Mouse (Mus musculus): ENCODE data around the gene Sox5.

Gene Sox5

DNA sequence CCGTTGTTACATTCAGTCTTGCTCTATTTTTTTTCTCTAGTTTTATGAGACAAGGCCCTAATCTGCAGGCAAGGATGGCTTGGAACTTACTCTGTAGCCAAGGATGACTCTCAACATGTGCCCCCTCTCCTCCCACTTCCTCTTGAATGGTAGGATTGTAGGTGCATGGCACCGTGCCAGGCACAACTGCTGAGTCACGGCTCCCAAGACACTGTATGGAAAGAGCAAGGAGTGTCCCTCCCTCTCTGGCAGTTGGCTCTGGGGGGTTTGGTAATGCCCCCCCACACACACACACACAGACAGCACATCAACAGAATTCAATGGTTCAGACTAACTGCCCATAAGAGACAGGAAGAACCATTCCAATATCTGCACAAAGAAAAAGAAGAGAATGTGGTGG lies 693.5 kb downstream of the Sox5 start:
- no peak for DNase-seq (ENCODE audit: low spot score)

DNA sequence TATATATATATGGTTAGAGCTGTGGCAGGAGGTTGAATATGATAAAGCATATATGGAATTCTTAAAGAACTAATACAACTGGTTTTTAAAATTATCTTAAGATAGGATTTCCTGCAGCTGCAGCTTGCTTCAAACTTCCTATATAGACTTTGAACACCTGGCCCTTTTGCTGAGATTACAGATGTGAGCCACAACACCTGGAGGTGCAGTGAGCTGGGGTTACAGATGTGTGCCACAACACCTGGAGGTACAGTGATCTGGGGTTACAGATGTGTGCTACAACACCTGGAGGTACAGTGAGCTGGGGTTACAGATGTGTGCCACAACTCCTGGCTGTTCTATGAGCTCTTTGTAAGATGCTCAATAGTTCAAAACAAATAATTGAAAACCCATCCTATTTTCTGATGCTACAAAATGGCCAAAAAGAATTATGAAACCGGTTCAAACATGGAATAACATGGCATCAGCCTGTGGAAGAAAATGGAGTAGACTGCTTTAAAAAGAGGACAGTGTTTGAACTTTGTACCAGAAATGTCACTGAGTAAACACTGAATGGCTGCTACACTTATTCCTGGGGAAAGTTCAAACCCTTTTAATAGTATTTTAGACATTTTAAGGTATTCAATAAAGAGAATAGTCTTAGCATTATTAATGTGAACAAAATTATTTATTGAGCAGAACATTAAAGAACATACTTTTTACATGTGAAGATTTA lies 695.5 kb downstream of the Sox5 start:
- no peak for DNase-seq (ENCODE audit: low spot score)

DNA sequence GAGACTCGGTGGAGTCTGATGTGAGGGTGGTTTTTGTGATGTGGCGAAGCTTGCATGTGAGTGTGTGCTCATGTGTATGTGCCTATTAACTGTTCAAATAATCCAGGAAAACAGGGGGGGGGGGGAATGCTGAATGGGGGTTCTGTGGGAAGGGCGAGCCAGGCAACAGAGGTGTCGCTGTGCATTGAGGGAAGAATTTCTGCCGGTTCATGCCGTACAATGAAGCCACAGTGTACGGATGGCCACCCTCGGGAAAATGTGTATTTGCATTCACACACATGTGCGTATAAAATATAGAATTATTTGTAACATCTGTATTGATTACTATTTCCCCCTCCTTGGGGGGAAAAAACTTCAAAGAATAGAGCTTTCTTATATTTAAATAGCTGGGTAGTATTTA lies 699.5 kb downstream of the Sox5 start:
- no peak for DNase-seq (ENCODE audit: low spot score)

DNA sequence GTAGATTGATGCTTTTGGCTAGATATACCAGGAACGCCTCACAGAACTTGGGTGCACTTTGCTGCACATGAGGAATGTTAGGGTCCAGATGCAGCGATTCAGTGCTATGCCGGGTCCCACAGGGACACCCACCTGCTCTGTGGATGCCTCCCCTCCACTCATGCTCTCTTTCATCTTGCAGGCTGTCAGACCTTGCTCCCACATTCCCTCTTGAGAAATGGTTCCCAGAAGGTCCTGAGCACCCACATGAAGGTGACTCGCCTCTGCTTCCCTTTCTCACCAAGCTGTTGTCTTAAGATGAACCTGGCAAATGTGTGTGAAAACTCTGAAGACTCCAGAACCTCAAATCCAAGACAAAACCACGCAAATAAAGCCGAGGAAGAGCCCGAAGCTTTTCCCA lies 704.0 kb downstream of the Sox5 start:
- DNase-seq (ENCODE audit: low spot score) = no peak

DNA sequence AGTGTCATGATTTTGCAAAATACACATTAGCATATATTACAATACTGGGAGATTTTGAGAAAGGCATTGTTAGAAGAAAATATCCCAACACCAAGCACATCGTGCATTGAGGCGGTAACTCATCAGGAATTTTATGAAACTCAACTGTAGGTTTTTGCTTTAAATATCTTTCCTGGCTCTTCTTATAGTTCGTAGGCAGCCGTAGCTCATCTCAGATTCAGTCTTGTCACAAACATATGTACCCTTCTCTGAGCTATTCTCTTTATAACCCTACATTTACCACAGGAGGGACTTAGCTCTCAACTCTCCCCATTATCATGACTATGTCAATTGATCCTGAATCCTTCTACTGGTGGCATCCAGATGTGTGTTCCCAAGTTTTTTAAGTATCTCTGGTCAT lies 705.4 kb downstream of the Sox5 start:
- no peak for DNase-seq (ENCODE audit: low spot score)

DNA sequence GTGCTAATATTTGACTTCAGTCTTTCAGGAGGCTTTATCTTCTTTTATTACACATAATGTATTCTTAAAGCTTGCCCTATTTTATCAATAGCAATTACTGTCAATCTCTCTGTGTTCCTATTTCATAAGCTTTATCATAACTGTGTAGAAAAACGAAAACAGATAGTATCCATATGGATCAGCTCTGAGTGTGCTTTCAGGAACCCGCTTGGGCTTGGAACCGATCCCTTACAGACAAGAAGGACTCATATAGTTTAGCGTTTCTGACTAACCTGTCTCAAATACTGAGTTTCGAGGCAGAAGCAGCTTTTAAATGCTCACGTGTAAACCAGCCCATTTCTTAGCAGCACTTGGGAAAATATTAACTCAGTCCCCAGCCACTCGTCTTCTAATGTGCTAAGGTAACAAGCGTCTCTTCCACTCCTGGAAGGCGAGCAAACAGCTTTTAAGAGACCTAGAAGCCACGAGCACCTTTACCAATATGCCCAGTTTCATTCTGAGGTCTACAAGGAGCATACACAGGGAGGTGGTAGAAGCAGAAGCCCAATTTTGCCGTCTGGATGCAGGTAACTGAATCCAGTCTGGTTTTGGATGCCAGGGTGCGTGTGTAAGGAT lies 706.3 kb downstream of the Sox5 start:
- DNase-seq (ENCODE audit: low spot score) = no peak

DNA sequence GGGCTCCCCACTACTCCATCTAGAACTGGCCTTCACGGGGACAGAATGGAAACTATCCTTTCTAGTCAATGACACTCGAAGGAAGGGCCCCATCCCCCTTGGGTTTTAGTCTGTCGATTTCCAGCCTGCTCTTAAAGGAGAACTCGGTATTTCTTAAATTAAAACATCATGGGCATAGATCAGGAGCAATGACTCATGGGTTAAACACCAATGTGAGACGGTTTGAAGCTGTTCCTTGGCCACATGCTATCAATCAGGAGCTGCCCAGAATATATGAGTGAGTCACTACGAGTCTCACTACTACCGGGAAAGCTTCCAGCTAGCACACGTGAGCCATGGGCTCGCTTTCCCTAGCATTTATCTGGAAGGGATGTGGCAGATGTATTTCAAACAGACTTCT lies 707.0 kb downstream of the Sox5 start:
- DNase-seq (ENCODE audit: low spot score) = no peak

DNA sequence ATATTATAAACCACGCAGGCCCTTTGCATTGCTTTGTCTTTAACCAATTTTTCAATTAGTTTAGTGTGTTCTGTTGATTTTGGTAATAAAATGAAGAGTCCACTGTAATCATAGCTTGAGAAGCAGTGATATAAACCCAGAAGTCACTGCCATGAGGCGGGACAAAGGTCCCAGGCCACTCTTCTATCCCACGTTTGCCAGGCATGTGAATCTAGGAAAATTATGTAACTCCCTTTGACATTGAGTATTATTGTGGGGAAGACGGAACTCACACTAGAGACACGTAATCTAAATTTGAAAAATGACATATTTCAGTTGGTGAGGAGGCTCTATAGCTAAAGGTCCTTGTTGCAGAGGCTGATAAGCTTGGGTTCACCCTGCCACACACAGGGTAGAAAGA lies 711.3 kb downstream of the Sox5 start:
- DNase-seq (ENCODE audit: low spot score) = no peak

DNA sequence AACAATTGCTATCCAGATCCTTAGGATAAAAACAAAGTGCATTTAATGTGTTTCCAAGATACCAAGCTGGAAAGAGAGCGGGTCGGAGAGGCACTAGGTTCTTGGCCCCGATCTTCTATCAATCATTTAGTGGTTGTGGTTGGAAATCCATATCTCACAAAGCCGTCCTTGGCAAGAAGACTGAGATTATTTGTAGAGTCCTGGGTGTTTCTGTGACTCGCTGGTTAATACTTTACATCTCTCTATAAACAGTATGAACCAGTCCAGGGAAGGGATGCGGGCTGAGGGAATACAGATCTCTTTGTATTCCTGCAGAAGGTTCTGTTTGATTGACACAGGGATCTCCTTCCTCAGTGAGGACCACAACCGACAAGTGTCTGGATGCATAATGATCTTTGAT lies 714.3 kb downstream of the Sox5 start:
- no peak for DNase-seq (ENCODE audit: low spot score)

DNA sequence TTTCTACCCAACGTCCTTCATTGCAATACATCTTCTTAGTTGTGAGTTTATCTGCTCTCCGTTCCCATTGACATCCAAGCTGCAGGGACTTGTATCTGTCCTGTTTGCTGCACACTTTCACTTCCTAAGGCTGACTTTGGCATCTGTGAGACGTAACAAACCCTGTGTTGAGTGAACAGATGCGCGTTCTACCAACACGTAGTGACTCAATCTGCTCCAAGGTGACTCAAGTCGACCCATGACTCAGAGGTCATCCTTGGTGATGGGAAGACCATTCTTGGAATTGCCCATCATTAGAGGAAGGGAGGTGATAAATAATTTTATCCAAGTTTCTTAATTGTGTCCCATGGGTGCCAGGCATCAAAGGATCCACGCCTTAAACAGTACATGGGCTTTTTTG lies 719.3 kb downstream of the Sox5 start:
- no peak for DNase-seq (ENCODE audit: low spot score)

DNA sequence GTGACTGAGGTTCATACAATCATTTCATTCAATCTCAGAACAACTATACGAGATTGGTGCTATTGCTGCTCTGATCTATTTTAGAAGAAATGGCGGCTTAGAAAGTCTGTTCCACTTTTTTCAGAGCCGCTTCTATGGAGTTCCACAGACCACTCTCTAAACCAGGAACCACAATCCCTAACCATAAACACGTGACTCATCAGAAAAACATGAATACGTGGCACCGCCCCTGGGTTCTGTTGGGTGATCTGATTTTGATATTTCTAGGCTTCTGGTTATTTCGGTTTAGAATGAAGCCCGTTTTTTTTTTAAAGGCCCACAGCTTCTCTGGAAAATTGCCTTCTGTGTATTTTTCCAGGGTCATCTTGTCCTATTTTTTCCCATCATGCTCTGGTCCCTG lies 720.0 kb downstream of the Sox5 start:
- no peak for DNase-seq (ENCODE audit: low spot score)

DNA sequence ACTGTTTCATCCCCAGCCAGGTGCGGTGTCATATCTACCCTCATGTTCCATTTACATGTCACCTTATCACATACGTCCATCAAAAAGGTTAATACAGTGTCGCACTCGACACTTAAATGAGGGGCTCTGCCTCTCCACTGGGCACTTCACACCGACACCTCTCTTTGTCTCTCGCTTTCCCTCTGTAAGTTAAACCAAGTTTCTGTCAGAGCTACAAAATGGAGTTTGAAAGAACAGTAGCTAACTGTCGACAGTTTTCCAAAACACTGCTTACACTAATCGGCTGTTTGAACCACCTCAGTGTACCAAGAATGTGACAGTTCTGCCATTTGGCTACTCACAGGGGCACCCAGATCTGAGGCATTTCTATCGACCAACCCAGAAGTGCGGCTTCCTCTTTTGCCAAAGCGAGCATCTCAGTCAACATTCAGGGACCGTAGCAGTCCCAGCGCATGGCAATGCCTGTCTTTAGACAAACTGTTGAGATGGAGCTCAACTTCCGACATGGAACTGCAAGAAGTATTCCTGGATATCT lies 724.6 kb downstream of the Sox5 start:
- DNase-seq (ENCODE audit: low spot score) = no peak

DNA sequence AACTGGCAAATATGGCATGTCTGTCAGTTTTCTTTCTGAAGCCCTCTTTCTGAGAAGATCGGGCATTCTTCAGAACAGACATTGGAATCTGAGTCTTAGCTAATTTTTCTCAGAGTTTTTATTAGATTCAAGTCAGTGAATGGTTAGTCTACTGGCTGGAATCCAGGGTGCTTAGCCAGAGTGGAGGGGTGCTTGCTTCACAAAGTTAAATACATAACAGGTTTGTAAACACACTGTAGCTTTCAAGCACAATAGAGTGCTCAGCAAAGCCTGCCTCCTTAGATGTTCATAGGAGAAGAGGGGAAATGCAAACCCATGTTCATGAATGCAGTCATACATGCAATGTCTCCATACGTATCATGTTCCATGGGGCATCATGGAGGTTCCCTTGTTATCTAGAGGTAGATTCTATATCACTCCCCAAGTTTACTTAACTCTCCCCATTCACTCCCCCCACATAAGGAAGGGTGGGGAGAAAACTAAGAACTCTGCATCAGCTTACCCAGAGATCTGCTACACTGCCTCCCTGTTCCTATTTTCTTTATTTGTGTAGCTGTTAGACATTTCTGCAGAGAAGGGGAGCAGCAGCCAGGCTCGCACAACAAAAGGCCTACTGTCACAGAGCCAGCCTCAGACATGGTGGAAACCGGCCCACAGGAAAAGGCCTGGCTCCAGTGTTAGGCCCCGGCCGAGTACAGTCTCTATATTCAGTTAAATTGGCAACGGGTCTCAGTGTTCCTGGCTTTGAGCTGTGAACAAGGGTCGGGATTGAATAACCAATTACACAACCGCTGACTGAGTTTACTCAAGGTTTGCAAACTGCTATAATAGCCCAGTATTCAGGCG lies 725.3 kb downstream of the Sox5 start:
- DNase-seq (ENCODE audit: low spot score) = no peak

DNA sequence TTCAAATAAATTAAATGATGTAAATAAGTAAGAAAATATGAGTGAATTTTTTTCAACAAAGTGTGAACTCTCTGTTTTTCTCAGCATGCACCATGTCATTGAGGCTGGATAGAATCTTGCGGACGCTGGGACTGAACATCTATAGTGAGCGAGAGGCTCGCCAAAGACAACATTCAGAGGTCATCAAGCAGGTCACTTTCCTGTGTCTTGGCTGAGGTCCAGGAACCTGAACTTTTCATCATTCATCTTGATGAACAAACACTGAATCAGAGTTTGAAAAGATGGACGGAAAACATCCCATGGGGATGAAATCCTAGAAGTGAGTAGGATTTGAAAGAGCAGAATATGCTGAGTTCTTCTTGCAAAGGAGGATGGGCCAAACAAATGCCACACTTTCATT lies 729.3 kb downstream of the Sox5 start:
- no peak for DNase-seq (ENCODE audit: low spot score)

DNA sequence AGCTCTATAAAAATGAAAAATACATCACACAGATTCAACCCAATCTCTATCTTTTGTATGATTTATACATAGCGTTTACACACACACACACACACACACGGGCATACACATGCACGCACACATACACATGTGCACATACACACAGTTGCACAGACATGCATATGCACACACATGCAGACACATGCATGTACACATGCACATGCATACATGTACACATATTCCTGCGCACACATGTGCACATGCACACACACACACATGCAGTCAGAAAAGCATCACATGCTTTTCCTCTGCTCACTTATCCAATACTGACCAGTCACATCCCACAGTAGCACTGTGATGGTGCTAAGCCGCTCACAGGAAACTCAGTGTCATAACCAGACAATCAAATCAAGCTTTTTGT lies 730.5 kb downstream of the Sox5 start:
- no peak for DNase-seq (ENCODE audit: low spot score)

DNA sequence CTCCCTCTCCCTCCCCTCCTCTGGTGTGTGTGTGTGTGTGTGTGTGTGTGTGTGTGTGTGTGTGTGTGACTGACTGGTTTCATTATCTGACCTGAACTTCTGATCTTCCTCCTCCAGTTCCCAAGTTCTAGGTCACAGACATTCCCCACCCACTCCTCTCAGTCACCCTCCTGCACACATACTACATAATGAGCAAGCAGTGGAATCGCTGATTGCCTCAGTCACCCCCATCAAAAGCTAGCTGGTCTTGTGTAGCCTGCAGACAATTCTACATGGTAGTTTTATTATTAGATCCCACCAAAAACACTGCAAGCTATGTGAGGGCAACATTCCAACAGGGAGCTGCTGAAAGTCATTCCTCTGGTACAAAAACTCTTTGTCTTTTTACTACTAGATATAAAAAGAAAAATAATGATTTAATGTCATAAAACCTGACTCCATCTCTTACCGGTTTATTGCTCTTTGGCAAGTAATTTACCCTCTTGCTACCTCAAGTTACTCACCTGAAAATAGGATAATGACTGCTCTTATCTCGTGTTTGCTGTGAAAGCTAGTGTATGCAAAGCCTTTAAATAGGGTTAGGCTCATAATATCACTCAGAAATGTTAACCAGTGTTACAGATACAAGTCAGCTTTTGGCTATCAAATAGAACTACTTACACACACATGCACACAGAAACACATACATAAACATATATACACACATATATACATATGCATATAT lies 733.4 kb downstream of the Sox5 start:
- DNase-seq (ENCODE audit: low spot score) = no peak

DNA sequence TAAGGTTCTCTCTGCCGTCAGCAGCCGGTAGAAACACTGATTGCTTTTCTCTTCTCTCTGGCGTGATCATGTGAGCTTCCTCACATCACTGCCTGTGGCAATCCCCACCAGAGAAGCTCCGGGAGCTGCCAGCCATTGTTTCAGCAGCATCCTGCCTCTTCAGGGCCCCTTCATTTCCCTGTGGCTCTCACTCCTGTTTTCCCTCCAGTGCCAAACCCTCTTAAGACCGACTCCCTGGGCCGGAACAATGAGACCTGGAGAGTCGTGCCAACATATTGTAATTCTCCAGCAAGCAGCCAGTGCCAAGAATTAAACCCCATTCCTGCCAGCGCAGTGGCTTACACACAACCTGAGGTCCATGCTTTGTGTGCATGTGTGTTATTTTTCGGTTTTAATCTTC lies 736.3 kb downstream of the Sox5 start:
- DNase-seq (ENCODE audit: low spot score) = no peak

DNA sequence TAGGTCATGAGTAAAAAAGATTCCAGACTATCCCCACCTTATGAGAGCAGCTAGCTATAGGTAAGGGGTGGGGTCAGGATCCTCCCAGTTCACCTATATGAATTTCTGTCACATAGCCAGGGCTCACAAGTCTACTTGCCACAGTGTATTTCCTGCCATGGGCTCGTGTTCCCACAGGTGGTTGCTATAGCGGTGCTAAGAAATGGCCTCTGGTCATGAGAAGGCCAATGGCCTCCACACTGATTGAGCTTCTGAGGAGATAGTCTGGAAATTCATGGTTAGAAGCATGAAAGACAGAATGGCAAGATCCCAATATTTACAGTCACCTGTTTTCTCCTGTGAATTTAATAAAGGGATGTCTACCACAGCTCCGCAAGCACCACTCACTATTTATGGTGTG lies 737.4 kb downstream of the Sox5 start:
- DNase-seq (ENCODE audit: low spot score) = no peak

DNA sequence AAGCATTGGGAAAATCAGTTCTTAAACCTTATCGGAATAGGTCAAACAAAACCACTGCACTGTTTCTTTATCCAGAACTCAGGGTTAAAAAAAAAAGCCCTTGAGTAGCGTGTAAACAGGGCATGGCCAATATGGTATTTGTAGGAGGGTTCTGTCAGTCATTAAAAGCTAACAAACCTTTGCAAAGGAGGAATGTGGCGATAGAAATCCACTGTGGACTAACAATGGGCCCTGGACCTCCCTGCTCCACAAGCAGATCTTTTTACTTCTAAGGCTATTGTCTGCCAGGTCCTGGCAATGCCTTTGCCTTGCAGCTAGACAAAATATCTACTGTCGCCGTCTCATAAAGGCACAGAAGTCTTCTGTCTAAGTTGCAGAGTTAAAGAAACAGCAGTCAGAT lies 738.8 kb downstream of the Sox5 start:
- DNase-seq (ENCODE audit: low spot score) = no peak

DNA sequence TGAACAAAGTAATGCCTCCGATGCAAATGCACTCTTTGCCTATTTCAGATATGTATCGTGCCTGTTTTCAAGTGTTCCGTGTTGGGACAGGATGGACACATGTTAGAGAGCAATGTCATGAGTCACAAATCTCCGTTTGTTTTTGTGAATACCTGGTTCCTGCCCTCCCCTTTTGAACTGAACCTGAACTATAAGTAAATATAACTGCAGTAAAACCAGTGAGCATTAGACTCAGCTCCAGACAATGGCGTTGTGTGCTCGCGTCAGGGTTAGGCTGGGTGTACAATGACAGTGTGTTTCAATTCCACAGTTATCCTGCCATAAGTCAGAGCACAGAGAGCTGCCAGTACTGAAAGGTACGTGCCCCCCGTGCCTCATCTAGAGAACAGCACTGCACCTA lies 739.8 kb downstream of the Sox5 start:
- DNase-seq (ENCODE audit: low spot score) = no peak

DNA sequence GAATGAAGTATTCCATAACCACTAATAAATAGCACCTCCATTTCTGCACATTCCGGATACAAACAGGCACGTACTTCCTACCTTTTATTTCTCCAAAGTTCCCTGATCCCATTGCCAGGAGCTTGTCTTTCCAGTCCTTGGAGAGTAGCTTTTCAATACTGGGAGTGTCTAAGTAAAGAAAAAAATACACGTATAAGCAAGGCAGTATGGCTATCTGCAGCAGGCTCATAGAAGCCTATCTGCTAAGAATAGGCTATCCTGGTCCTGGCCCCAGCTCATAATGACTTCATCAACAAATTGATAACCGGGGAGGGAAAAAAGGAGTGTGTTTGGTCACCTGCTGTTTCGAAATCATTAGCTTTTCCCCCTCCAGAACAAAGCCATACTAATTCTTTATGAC lies 740.6 kb downstream of the Sox5 start:
- DNase-seq (ENCODE audit: low spot score) = no peak

DNA sequence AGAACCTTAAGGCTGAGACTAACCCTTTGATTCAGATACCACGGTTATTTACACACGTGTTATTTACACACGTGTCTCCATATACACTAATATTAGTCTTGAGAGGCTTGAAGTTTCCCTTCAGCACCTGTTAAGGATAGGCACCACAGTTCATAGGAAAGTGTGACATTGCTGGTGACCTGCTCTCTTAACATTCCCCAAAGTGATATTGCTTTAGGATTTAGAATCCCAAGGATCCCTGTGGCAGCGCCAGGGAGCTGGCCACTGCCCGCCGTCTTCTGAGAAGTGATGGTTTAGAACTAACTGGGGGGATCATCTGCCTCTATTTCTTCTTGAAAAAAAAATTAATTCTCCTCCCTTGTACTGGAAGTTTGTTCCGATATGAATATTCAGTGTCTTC lies 741.4 kb downstream of the Sox5 start:
- no peak for DNase-seq (ENCODE audit: low spot score)

Measured in urinary bladder, postnatal 10 days (tissue).